Mouse (Mus musculus): ENCODE measurements at regions not wholly inside any gene's neighbourhood (a gene's known extent, or its start where the extent isn't known, plus 50 kb on each side); places are given as distances from the start of the nearest gene placed in this dataset.

GRCm38 (mm10) chr16:85677027-85677426, 123.8 kb upstream of the Cyyr1 start:
- TF ChIP-seq CTCF (conservative IDR thresholded peaks at IDR 0.05; ENCODE audit: low read length) (peak; percentile 33), NANOG (IDR thresholded peaks at IDR 0.05; ENCODE audit: borderline replicate concordance, low read length) (no peak), POU5F1 (IDR thresholded peaks at IDR 0.05; ENCODE audit: borderline replicate concordance, low read length) (no peak)
